Mouse (Mus musculus) right cerebral cortex, postnatal 4 days (tissue): ENCODE measurements at regions not wholly inside any gene's neighbourhood (a gene's known extent, or its start where the extent isn't known, plus 50 kb on each side); places are given as distances from the start of the nearest gene placed in this dataset.

Source experiments
- DNase-seq: peaks from one replicate; pipeline ENCODE4 v3.0.0-alpha.2; 2022

GRCm38 (mm10) chr10:97778531-97778930, 52.0 kb upstream of the C030005K15Rik start:
- DNase-seq = no peak

GRCm38 (mm10) chr10:97779335-97779734, 52.8 kb upstream of the C030005K15Rik start:
- no peak for DNase-seq

DNA sequence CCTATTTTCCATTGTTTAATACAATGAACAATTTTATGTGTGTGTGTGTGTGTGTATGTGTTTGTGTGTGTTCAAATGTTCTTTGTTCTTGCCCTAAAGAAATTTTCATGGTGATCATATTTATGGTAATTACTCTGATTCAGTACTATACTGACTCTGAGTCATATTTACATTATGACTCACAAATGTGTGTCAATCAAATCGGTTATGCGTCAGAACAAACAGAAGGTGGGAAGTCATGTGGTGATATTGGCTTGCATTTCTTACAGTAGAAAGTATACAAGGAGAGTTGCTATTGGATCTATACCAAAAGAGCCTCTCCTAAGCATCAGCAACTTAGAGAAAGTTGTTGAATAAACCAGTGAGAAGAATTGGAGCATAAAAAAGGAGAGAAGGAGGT, 67.2 kb upstream of the C030005K15Rik start:
- no peak for DNase-seq

- no peak for DNase-seq
Observed at GRCm38 (mm10) chr10:97801448-97802265, 75.1 kb upstream of the C030005K15Rik start.

- DNase-seq = no peak
Observed at GRCm38 (mm10) chr10:97807947-97808346, 81.4 kb upstream of the C030005K15Rik start.

- DNase-seq = no peak
Observed at GRCm38 (mm10) chr10:97842574-97842973, 116.0 kb upstream of the C030005K15Rik start.

DNA sequence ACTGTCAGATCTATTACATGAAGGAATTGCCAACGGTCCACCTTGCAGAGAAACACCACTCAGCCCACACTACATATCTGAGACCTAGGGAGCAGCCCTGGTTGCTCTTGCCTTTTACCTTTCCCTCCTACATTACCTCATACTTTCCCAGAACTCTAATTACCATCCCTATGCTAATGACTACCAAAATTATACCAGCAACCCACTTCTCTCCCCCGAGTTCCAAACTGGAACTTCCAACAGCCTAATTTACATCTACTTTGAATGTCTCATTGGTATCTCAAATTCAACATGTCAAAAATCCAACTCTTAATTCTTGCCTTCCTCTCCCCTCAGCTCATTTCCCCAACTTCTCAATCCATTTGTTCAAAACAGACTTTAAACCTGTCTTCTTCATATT, 124.9 kb upstream of the C030005K15Rik start:
- no peak for DNase-seq

GRCm38 (mm10) chr10:97877088-97877487, 150.5 kb upstream of the C030005K15Rik start:
- DNase-seq = no peak

GRCm38 (mm10) chr10:97886049-97886448, 159.5 kb upstream of the C030005K15Rik start:
- no peak for DNase-seq

- no peak for DNase-seq
Observed at GRCm38 (mm10) chr10:97905793-97906192, 179.2 kb upstream of the C030005K15Rik start.

DNA sequence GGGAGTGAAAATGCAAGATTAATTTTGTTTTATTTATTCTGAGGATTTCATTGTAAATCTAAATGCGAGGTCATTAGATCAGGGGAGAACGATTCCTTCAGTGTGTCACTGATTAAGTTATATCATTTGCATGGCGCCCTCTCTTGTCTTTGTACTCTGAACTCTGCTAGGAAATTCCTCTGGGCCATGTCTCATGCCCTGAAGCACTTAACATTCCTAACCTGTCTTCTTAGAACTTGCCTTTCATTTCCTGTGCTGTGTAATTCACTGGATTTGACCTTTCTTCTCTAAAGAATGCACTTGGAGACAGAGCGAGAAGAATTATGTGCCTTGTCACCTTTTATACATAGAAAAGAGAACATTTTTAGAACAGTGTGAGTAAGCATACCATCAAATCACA, 199.0 kb upstream of the C030005K15Rik start:
- no peak for DNase-seq

DNA sequence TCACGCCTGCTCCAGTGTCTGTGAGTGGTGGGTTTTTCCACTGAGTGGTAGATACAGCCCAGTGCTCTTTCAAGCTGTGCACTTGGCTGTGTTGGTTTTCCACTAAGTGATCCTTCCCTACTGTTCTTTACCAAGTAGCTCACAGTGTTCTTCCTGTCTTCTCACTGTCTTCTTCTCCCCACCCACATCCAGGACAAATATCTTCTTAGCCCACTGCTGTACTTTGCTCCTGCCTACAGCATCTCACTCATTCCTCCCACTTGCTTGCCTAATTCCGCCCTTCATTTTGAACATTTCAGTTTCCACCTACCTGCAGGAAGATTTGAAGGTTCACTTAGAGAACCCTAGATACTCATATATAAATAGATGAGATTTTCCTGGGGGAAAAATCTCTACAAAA, 213.8 kb upstream of the C030005K15Rik start:
- DNase-seq = no peak

- no peak for DNase-seq
Observed at GRCm38 (mm10) chr10:97965881-97966280, 239.3 kb upstream of the C030005K15Rik start.

GRCm38 (mm10) chr10:97966931-97967330, 240.4 kb upstream of the C030005K15Rik start:
- DNase-seq = no peak

DNA sequence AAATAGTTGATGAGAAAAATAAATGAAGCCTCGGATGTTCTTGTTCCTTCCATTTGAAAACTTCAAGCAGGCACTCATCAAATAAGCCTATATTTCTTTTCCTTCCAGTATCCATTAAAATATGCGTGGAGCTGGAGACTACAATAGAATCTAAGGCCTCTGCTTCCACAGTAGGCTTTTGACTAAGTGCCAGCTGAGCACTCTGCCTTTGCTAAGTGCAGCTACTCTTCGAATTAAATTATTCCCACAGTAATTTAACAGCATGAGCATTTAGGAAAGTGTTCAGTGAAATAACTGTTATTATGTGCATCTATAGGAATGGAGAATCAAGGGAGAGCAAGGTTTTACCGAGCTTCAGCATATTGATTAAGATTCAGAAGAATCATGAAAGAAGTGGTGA, 280.5 kb upstream of the C030005K15Rik start:
- DNase-seq = no peak

DNA sequence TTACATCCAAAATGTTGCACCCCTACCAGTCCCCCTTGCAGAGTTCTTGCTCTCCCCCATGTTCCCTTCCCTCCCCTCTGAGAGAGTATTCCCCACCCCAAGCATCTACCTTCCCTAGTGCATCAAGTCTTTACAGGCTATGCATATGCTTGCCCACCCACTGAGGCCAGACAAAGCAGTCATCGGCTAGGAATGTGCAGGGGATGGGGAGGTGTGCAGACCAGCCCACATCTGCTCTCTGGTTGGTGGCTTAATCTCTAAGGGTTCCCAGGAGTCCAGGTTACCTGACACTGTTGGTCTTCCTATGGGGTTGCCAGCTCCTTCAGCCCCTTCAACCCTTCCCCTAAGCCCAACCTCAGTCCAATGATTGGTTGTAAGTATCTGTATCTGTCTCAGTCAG, 281.8 kb upstream of the C030005K15Rik start:
- DNase-seq = no peak

- DNase-seq = no peak
Observed at GRCm38 (mm10) chr10:98012916-98013315, 286.4 kb upstream of the C030005K15Rik start.

- no peak for DNase-seq
Observed at GRCm38 (mm10) chr10:98014985-98015902, 288.7 kb upstream of the C030005K15Rik start.

DNA sequence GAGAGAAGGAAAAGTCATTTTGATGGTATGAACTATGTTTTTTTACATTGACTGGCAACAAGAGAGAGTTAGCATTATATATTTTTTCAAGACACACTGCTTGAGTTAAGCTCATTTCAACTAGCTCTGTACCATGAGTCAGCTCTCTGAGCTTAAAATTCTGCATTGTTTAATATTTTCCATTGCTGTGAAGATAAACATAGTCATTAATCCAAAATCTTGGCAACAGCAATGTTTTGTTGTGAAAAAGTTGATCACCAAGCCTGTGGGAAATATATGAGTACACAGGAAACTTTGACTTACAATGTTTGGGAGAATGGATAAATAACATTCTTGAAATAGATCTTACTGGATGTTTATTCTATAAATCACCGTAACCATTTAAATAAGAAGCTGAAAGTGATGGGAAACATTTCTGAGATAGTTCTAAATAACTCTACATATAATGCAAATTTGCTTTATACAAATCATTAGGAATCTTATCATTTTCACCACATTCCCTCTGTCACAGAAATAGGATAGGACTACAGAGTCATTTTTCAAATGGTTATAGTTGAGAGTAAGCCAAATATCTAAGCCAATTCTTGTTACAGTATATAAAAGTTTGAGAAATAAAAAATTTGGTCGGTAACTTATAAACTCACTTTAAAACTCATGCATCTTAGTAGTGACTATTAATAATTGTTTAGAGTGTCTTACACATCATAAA, 290.2 kb upstream of the C030005K15Rik start:
- DNase-seq = no peak

DNA sequence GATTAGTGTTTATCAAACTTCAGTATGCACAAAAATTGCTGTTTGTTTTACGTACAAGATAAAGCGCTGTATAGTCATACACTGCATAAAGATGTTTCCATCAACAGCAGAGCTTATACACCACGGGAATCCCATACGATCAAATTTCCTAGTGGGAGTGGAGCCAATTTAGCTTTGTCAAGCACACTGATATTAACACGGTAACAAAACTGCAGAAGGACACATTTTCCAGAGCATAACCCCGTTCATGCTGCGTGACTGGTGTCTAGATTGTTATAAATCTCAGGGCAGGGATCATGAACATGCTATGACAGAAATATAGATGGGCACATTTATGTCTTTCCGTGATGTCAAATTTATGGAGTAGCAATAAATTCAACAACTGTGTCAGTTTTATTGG, 302.6 kb upstream of the C030005K15Rik start:
- DNase-seq = no peak

DNA sequence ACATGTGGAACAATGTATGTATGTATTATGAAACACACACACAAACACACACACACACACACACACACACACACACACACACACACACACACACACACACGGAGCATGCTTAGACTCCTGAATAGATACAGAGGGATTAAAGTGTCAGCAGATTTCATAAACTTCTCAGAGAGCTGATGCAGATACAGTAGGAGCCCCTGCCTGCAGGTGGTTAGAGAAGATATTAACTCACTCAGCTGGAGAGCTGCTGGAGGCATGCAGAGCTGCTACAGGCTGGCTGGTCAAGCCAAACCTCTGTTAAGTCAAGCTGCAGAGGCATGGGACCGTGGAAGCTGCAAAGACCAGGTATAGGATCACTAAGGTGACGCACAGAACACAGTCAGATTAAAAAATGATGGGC, 303.1 kb upstream of the C030005K15Rik start:
- no peak for DNase-seq

GRCm38 (mm10) chr10:98032661-98033060, 306.1 kb upstream of the C030005K15Rik start:
- no peak for DNase-seq

DNA sequence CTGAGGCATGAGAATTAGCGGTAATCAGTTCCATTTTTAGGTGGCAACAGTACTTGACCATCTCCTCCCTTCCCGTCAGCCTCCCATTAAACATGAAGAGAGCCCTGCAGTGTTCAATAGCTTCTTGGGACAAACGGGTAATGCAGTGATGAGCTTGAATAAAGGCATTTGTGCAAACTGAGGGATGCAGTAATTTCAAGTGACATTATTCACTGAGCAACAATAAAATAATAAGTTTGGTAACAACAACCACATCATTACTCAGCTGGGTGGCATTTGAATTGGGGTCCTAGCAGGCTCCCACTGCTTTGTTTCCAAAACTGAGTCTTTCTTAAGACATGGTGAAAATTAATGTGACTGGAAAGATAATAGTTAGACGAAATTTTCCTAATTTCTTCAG, 315.2 kb upstream of the C030005K15Rik start:
- no peak for DNase-seq
